Mouse (Mus musculus) forebrain, embryonic 10.5 days (tissue): Measurements from ENCODE around the gene Myo15b. TPM values are rescaled to one million over a fixed set of nuclear protein-coding genes. Genes with fewer than 3 reads are reported as not detected.

ENCODE experiments used
- DNase-seq: peaks from one replicate; pipeline ENCODE4 v3.0.0-alpha.2; 2017; ENCODE audit warnings: low spot score; ENCODE audit errors: extremely low spot score
- H3K27ac ChIP-seq: fragments of 300-500 bp; sonication (generic); 2 replicates; pipeline ENCODE4 v1.5.1; 2016; ENCODE audit warnings: mild to moderate bottlenecking
- H3K27me3 ChIP-seq: fragments of 300-500 bp; sonication (generic); 2 replicates; pipeline ENCODE4 v1.6.1; 2016; ENCODE audit warnings: mild to moderate bottlenecking; ENCODE audit not compliant: poor library complexity, severe bottlenecking
- H3K36me3 ChIP-seq: fragments of 300-500 bp; sonication (generic); replicated peaks from 2 replicates; pipeline ENCODE4 v1.6.1; 2016; ENCODE audit warnings: mild to moderate bottlenecking, moderate library complexity
- H3K4me1 ChIP-seq: fragments of 300-500 bp; sonication (generic); 2 replicates; pipeline ENCODE4 v1.6.1; 2016
- H3K4me3 ChIP-seq: fragments of 300-500 bp; sonication (generic); 2 replicates; pipeline ENCODE4 v1.5.1; 2016; ENCODE audit warnings: mild to moderate bottlenecking, moderate library complexity
- H3K9me3 ChIP-seq: fragments of 300-500 bp; sonication (generic); 2 replicates; pipeline ENCODE4 v1.6.1; 2016; ENCODE audit warnings: mild to moderate bottlenecking, moderate library complexity
- WGBS: fragments of 180-500 bp; shearing (Covaris S2); methylation state at CpG from one replicate; pipeline ENCODE4 v1.1.7; 2016; 5-methylcytosine and 5-hydroxymethylcytosine counted together
- polyA plus RNA-seq: library from polyadenylated mRNA; unstranded; fragments of >200 nt; fragmentation: Nextera tagmentation; extraction: Ambion mirVana; gene quantifications from 2 replicates; pipeline ENCODE4 v1.2.1, GENCODE M21; 2016

The Myo15b gene
- polyA plus RNA-seq, 1 experiment from 2014 or later = 0.11 TPM

GRCm38 (mm10) chr11:115902177-115902576, 44.0 kb downstream of the Myo15b start:
- Histone ChIP-seq H3K27ac (peak overlapping the region; percentile 68), H3K36me3 (peaks cover 26% of the 10 kb centered on the region), H3K27me3 (no peaks in the 10 kb centered on the region), H3K4me1 (peaks cover 65% of the 10 kb centered on the region), H3K4me3 (no peak overlapping the region), H3K9me3 (no peaks in the 10 kb centered on the region)
- WGBS = 85% methylated on average over 5 of the region's 5 CpGs
- no peak for DNase-seq

DNA sequence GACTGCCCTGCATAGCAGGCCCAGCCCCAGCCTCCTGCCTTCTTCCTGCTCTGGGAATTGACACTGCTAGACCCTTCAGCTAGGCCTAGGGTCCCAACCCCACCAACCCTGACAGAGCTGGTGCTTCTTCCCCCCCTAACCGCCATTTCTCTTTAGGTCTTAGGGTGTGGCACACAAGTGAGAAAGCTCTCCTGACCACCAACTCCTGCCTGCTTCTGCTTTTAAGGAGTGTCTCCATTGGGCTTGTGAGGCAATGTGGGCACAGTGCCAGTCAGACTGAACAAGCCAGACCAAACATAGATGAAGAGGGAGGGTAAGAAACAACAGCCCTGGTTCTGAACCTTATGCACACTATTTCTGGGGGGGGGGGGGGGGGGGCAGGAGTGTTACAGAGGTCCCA, 44.6 kb downstream of the Myo15b start:
- no peak overlapping the region for H3K4me3 ChIP-seq
- H3K27me3 ChIP-seq = no peaks in the 10 kb centered on the region
- WGBS = 100% methylated on average over 1 of the region's 1 CpGs
- H3K4me1 ChIP-seq = peaks cover 65% of the 10 kb centered on the region
- H3K36me3 ChIP-seq = peaks cover 21% of the 10 kb centered on the region; the same call in 1 of the 2 replicates
- H3K27ac ChIP-seq = peak overlapping the region; percentile 68
- no peaks in the 10 kb centered on the region for H3K9me3 ChIP-seq
- DNase-seq = no peak

- Histone ChIP-seq H3K4me1 (peaks cover 63% of the 10 kb centered on the region), H3K27ac (peak overlapping the region; percentile 68), H3K27me3 (no peaks in the 10 kb centered on the region), H3K36me3 (peaks cover 28% of the 10 kb centered on the region), H3K4me3 (no peak overlapping the region), H3K9me3 (no peaks in the 10 kb centered on the region)
- 79% methylated on average over 11 of the region's 11 CpGs for WGBS
- DNase-seq = no peak
Observed at GRCm38 (mm10) chr11:115903384-115904230, 45.4 kb downstream of the Myo15b start.

DNA sequence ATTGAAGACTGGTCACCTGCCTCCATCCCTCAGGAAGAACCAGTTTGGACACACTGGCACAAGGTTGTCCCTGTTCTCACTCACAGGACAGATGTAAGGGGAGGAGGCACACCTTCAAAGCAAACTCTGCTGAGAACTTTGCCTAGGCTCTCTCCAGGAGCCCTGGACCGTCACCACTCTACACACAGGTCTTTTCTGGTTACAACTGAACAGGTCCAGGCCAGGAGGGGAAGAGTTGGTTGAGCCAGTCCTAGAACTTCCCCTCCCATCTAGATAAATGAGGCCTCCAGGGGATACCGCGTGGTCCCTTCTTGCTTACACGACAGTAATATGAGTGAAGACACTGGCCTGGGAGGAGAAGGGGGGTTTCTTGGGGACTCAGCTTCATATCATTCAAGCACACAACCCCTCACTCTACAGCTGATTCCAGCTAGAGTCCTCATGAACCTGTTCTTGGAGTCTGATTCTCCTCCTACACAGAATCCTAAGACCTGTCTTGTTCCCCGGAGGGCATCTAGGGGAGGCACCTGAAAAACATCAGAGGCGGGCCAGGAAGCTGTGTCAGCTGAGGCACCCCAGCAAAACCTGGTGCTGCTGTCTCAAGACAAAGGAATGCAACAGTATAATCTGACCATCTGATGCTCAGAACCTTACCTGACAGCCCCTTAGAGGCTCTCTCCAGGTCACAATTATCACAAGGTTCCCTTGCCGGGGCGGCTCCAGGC, 46.2 kb downstream of the Myo15b start:
- peak overlapping the region; percentile 70 for H3K27ac ChIP-seq
- WGBS = 82% methylated on average over 8 of the region's 8 CpGs
- H3K4me3 ChIP-seq = no peak overlapping the region
- no peak for DNase-seq
- peaks cover 55% of the 10 kb centered on the region for H3K4me1 ChIP-seq
- H3K36me3 ChIP-seq = peaks cover 35% of the 10 kb centered on the region
- H3K27me3 ChIP-seq = no peaks in the 10 kb centered on the region
- no peaks in the 10 kb centered on the region for H3K9me3 ChIP-seq

DNA sequence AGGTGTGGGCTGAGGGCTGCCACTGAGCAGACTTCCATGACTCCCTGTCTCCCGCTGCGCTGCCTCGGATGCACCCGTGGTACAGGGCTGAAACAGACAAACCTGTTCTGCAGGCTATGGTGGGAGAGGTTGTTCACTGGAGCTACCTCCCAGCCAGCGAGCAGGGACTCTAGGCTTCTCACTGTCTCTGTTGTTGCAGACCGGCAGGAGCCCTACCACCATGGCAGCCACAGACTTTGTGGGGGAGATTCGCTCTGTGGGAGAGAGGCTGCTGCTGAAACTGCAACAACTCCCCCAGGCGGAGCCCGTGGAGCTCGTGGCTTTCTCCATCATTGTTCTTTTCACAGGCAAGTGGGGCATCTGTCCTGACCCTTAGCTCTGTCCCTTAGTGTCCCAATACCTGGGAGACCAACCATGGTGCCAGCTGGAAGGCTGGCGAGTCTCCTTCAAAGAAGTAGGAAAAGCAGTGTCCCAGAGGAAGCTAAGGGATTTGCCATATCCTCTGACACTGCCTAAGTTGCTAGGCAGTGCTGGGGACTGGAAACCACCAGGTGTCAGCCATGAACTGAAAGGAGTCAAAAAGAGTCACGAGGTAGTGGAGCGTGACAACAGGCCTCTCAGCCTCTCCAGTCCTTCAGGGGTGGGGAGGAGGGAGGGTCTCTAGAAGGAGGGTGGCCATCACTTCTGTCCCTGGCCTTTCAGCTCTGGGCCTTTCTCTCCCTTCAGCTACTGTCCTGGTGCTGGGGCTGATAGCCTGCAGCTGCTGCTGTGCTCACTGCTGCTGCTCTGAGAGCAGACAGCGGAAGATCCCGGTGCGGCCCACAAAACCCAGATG, 47.0 kb downstream of the Myo15b start:
- DNase-seq = no peak
- H3K27ac ChIP-seq = peak overlapping the region; percentile 70
- no peaks in the 10 kb centered on the region for H3K27me3 ChIP-seq
- peaks cover 47% of the 10 kb centered on the region for H3K4me1 ChIP-seq
- no peaks in the 10 kb centered on the region for H3K9me3 ChIP-seq
- no peak overlapping the region for H3K4me3 ChIP-seq
- peaks cover 36% of the 10 kb centered on the region for H3K36me3 ChIP-seq
- 52% methylated on average over 16 of the region's 16 CpGs for WGBS

- no peaks in the 10 kb centered on the region for H3K9me3 ChIP-seq
- 81% methylated on average over 3 of the region's 3 CpGs for WGBS
- H3K36me3 ChIP-seq = peaks cover 38% of the 10 kb centered on the region
- H3K27ac ChIP-seq = no peak overlapping the region
- no peak overlapping the region for H3K4me3 ChIP-seq
- no peaks in the 10 kb centered on the region for H3K27me3 ChIP-seq
- peaks cover 38% of the 10 kb centered on the region for H3K4me1 ChIP-seq
- no peak for DNase-seq
Observed at GRCm38 (mm10) chr11:115906116-115906515, 47.9 kb downstream of the Myo15b start.

GRCm38 (mm10) chr11:115906521-115906920, 48.3 kb downstream of the Myo15b start:
- Histone ChIP-seq H3K9me3 (no peaks in the 10 kb centered on the region), H3K4me1 (peaks cover 34% of the 10 kb centered on the region), H3K27me3 (no peaks in the 10 kb centered on the region), H3K4me3 (no peak overlapping the region), H3K27ac (no peak overlapping the region), H3K36me3 (peaks cover 40% of the 10 kb centered on the region)
- 90% methylated on average over 5 of the region's 5 CpGs for WGBS
- DNase-seq = no peak

DNA sequence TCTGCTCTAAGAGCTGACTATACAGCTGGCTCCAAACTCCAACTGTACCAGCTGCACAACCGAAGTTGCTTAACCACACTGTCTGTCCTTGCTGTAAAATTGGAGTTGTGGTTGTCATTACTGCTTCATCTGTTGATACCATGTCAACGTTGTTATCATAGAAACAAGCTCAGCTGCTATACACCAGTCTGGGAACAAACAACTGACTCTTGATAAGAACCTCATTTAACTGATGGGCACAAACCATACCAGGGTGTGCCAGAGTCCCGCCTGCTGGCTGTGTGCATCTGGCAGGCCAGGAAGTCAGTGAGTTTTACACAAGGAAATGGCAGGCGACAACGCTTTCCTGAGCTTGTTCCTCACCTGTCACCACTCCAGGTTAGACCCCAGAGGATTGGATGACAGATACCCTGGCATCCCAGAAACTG, 52.9 kb downstream of the Myo15b start:
- Histone ChIP-seq H3K4me1 (peaks cover 2% of the 10 kb centered on the region), H3K27ac (no peak overlapping the region), H3K36me3 (peaks cover 56% of the 10 kb centered on the region), H3K4me3 (no peak overlapping the region), H3K9me3 (no peaks in the 10 kb centered on the region), H3K27me3 (no peaks in the 10 kb centered on the region)
- no peak for DNase-seq
- WGBS = 93% methylated on average over 5 of the region's 5 CpGs

- H3K36me3 ChIP-seq = peaks cover 60% of the 10 kb centered on the region
- no peak within 1 kb of the TSS for H3K27ac ChIP-seq
Observed at GRCm38 (mm10) chr11:115911632-115912376, 53.6 kb downstream of the Myo15b start, which contains the start of gene Smim6. Smim6 (plus strand) TSS chr11:115912017.

GRCm38 (mm10) chr11:115916579-115916978, 58.4 kb downstream of the Myo15b start:
- Histone ChIP-seq H3K9me3 (no peaks in the 10 kb centered on the region), H3K36me3 (peaks cover 68% of the 10 kb centered on the region), H3K4me1 (no peaks in the 10 kb centered on the region), H3K4me3 (no peak overlapping the region), H3K27ac (no peak overlapping the region), H3K27me3 (no peaks in the 10 kb centered on the region)
- WGBS = 86% methylated on average over 4 of the region's 4 CpGs
- no peak for DNase-seq

More at GRCm38 (mm10) chr11:115911632-115912376, 53.6 kb downstream of the Myo15b start, which contains the start of gene Smim6:
- H3K9me3 ChIP-seq = no peaks in the 10 kb centered on the region
- WGBS = 83% methylated on average over 11 of the region's 11 CpGs
- DNase-seq = no peak
- no peaks in the 10 kb centered on the region for H3K27me3 ChIP-seq
- no peaks in the 10 kb centered on the region for H3K4me1 ChIP-seq
- no peak within 1 kb of the TSS for H3K4me3 ChIP-seq

DNA sequence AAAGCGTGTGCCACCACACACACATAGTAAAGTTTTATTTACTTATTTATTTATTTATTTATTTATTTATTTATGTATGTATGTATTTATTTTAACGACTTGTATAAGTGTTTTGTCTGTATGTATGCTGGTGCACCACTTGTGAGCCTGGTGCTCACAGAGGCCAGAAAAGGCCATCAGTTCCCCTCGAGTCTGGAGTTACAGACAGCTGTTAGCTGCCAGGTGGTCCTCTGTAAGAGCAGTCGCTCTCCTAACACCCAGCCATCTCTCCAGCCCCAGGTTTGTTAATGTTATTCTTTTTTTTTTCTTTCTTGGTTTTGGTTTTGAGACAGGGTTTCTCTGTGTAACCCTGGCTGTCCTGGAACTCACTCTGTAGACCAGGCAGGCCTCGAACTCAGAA, 60.4 kb downstream of the Myo15b start:
- H3K4me3 ChIP-seq = no peak overlapping the region
- no peaks in the 10 kb centered on the region for H3K9me3 ChIP-seq
- 90% methylated on average over 5 of the region's 5 CpGs for WGBS
- no peaks in the 10 kb centered on the region for H3K4me1 ChIP-seq
- H3K27me3 ChIP-seq = no peaks in the 10 kb centered on the region
- peaks cover 68% of the 10 kb centered on the region for H3K36me3 ChIP-seq
- no peak overlapping the region for H3K27ac ChIP-seq
- DNase-seq = no peak

DNA sequence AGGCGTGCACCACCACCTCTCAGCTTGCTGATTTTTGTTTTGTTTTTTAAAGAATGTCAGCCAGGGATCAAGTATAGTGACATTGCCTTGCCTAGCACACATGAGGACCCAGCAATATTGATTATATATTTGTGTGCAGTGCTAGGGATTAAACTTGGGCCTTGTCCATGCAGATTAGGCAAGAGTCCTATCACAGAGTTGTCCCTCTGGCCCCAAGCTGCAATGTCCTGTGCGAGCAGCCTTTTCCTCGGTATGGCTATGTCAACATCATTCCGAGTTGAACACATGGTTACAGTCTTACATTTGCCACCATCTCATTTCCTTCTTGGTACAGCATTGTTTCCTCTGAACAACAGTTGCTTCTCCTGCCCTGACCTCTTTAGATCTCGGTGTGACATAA, 60.9 kb downstream of the Myo15b start:
- no peaks in the 10 kb centered on the region for H3K27me3 ChIP-seq
- no peaks in the 10 kb centered on the region for H3K9me3 ChIP-seq
- H3K4me3 ChIP-seq = no peak overlapping the region
- DNase-seq = no peak
- 93% methylated on average over 5 of the region's 5 CpGs for WGBS
- H3K4me1 ChIP-seq = no peaks in the 10 kb centered on the region
- no peak overlapping the region for H3K27ac ChIP-seq
- H3K36me3 ChIP-seq = peaks cover 72% of the 10 kb centered on the region
